Mouse (Mus musculus): ENCODE data around the gene Cox14. TPM values are rescaled to one million over a fixed set of nuclear protein-coding genes. Genes with fewer than 3 reads are reported as not detected.
A peak's percentile ranks its signal among the peaks of the same experiment; 100 is the strongest.
"Not testable (repeated sequence)": the region's sequence is repeated elsewhere in the genome, so short reads cannot be mapped to it uniquely, and the experiment has no call there.

Cox14 gene
- polyA plus RNA-seq, 1 experiment from 2014 or later, result 162 TPM

- peak within 1 kb of the TSS; percentile 74 for H3K9ac ChIP-seq
- ATAC-seq (ENCODE audit: insufficient number of reproducible peaks, low FRiP score, low TSS enrichment, low read depth); H3K27me3 ChIP-seq; H3K9me3 ChIP-seq; H3K4me1 ChIP-seq; H3K36me3 ChIP-seq: not testable (repeated sequence)
- H3K4me3 ChIP-seq, result peak within 1 kb of the TSS; percentile 78
- peak within 1 kb of the TSS; percentile 72 for H3K4me2 ChIP-seq
- peak within 1 kb of the TSS; percentile 95 for H3K27ac ChIP-seq
These were observed 47.3 kb downstream of the Cox14 start, which contains the start of gene Cers5 for GRCm38 (mm10) chr15:99772881-99772924. TSS of gene Cers5 (minus strand) at chr15:99772885.

GRCm38 (mm10) chr15:99772925-99773324 is 47.5 kb downstream of the Cox14 start:
- H3K9me3 ChIP-seq, result no peaks in the 10 kb centered on the region
- H3K27me3 ChIP-seq, result no peaks in the 10 kb centered on the region
- H3K27ac ChIP-seq, result peak overlapping the region; percentile 77; the same call in 1 of the 2 replicates
- H3K4me1 ChIP-seq, result peaks cover 8% of the 10 kb centered on the region; the same call in 1 of the 2 replicates
- ATAC-seq (ENCODE audit: insufficient number of reproducible peaks, low FRiP score, low TSS enrichment, low read depth), result no peak
- WGBS, result 21% methylated on average over 3 of the region's 3 CpGs
- no peak overlapping the region for H3K9ac ChIP-seq
- peaks cover 4% of the 10 kb centered on the region for H3K36me3 ChIP-seq
- no peak overlapping the region for H3K4me2 ChIP-seq
- H3K4me3 ChIP-seq, result no peak overlapping the region

Other genes starting within 250 kb of the Cox14 start
- 0.17 and 0.25 TPM in 2 replicates for gene Faim2, start 197.5 kb upstream of the Cox14 start, polyA plus RNA-seq (2015; fragmentation: Nextera tagmentation; extraction: Ambion mirVana)
- not detected in 2 replicates for gene Aqp2, start 146.6 kb upstream of the Cox14 start, polyA plus RNA-seq (2015; fragmentation: Nextera tagmentation; extraction: Ambion mirVana)
- 0.12 TPM in 1 of 2 replicates, not detected in the other for gene Aqp5, start 134.8 kb upstream of the Cox14 start, polyA plus RNA-seq (2015; fragmentation: Nextera tagmentation; extraction: Ambion mirVana)
- gene Aqp6, start 124.2 kb upstream of the Cox14 start, polyA plus RNA-seq (2015; fragmentation: Nextera tagmentation; extraction: Ambion mirVana), result not detected in 2 replicates
- gene Racgap1, start 74.0 kb upstream of the Cox14 start, polyA plus RNA-seq (2015; fragmentation: Nextera tagmentation; extraction: Ambion mirVana), result 105 and 106 TPM in 2 replicates
- gene Asic1, start 55.2 kb upstream of the Cox14 start, polyA plus RNA-seq (2015; fragmentation: Nextera tagmentation; extraction: Ambion mirVana), result 1.2 and 2.2 TPM in 2 replicates
- 25.0 and 29.9 TPM in 2 replicates for gene Smarcd1, start 23.5 kb upstream of the Cox14 start, polyA plus RNA-seq (2015; fragmentation: Nextera tagmentation; extraction: Ambion mirVana)
- gene Gm17349, start 20.1 kb upstream of the Cox14 start, polyA plus RNA-seq (2015; fragmentation: Nextera tagmentation; extraction: Ambion mirVana), result not detected in 2 replicates
- gene Gpd1, start 8.1 kb upstream of the Cox14 start, polyA plus RNA-seq (2015; fragmentation: Nextera tagmentation; extraction: Ambion mirVana), result 0.42 and 4.3 TPM in 2 replicates
- gene Cers5, start 47.3 kb downstream of the Cox14 start, polyA plus RNA-seq (2015; fragmentation: Nextera tagmentation; extraction: Ambion mirVana), result 83.6 and 84.8 TPM in 2 replicates
- 90.2 and 91.6 TPM in 2 replicates for gene Lima1, start 149.8 kb downstream of the Cox14 start, polyA plus RNA-seq (2015; fragmentation: Nextera tagmentation; extraction: Ambion mirVana)
- 0.10 TPM in 1 of 2 replicates, not detected in the other for gene Fam186a, start 241.4 kb downstream of the Cox14 start, polyA plus RNA-seq (2015; fragmentation: Nextera tagmentation; extraction: Ambion mirVana)
- 26.3 and 27.2 TPM in 2 replicates for gene Larp4, start 244.4 kb downstream of the Cox14 start, polyA plus RNA-seq (2015; fragmentation: Nextera tagmentation; extraction: Ambion mirVana)

Measured in limb, embryonic 15.5 days (tissue).